Mouse (Mus musculus): ENCODE data around the gene Tmeff1. TPM values are rescaled to one million over a fixed set of nuclear protein-coding genes. Genes with fewer than 3 reads are reported as not detected.

Tmeff1 gene
- total RNA-seq, 2 experiments from 2014 or later: 6.3 to 7.8 TPM

DNA sequence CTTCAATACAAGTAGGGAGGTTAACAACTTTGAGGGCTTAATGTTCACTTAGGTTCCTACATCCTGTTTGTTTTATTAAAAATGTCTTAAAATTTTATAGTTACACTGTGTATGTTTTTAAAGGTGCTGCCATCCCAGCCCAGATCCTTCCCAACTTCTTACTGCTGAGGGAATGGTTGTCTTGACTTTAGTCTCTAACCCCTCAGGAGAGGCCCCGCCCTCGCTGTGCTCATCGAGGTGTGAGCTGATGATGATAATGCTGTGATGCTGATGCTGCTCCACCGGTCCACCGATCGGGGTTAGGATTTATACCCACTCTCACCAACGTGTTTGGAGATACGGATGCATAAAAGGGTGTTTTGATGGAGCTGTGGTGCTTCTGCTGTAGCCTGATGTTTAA, 23.1 kb upstream of the Tmeff1 start:
- DNase-seq (ENCODE audit: low spot score in 2 of 2): no peak

DNA sequence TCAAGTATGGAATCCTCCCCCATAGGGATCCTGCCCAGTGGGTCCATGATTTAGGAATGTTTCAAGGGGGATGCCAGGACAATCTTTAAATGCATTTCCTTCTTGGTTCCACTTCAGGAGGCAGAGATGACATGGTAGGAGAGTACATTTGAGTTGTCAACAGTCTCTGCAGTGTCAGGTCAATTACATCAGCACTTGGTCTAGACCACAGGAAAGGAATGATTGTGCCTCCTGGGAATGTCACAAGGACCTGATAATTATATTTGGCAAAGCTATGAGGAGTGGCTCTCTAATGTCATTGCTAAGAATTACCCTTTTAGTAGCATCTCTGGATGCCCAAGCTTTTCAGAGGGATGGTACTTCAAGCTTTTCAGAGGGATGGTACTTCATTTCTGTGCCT, 20.0 kb upstream of the Tmeff1 start:
- no peak for DNase-seq (ENCODE audit: low spot score in 2 of 2)

DNA sequence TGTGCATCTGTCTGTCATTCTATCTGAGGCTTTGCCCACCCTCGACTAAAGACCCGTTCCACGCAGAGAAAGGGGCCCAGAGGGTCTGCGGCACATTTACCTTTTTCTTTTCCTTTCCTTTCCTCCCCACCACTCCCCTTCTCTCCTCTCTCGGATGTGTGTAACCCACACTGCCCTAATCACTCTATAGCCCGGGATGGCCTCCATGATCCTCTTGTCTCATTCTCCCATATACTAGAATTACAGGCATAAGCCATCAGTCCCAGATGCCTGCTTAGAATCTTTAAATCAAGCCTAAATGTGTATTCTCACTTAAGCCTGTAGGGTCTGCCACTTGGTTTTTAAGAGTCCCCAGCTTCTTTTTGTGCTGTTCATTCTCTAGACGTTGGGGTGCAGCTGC, 8.6 kb upstream of the Tmeff1 start:
- DNase-seq (ENCODE audit: low spot score in 2 of 2): no peak

DNA sequence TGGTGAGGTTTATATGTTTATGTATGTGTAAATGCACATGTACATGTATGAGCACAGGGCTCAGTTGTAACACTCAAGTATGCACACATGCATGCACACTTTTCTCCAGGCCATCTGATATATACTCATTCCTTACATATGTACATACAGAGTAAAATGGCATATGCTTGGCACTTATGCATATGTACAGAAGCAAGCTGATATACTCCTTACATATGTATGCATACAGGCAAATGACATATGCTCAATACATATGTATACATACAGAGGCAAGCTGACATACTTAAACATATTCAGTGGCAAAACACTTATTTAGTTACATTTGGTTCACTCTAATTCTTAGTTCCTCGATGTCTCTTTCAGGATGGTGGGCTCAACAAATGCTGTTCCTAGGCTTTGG, 7.1 kb upstream of the Tmeff1 start:
- DNase-seq (ENCODE audit: low spot score in 2 of 2): no peak

DNA sequence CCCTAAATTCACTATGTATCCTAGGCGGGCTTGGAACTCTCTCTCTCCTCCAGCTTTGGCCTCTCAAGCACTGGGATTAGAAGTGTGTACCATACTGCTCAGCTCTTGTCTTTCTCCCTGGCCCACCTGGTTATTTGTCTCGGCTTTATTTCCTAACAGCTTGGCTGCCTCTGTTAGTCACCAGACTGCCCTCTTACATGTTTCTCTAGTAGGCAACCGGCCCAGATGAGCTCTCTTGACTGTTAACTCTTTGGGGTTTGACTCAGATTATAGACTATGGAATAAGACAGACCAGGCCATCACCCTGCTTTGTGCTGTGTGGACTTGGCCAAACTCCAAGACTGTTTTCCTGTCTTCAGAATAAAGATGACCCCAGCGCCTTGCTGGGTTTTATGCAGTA, 6.6 kb upstream of the Tmeff1 start:
- no peak for DNase-seq (ENCODE audit: low spot score in 2 of 2)

DNA sequence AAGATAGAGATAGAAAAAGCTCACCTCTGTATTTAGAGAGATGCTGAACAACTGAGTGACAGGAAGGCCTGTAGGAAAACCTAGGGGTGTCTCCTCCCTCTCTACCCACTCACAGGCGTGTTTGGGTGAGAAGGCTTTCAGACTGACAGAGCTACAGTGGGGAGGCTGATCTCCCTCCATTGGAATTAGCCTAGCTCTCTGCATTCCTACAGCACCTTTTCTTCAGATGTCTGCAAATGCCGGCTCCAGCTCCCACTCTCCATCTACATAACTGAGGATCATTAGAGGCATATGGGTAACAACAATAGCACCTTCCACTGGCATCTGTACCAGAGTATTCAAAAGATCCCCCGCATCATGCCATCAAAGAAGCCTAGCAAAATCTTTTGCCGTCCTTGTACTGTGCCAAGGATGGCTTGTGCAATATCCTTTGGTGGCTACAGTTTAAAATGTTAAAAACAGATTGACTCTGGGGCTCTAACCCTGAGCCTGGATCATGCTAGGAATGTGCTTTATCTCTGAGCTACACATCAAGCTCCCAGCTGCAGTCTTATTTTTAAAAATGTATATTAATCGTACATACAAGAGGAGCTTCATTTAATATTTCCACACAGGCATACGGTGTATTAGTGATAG, 5.4 kb upstream of the Tmeff1 start:
- DNase-seq (ENCODE audit: low spot score in 2 of 2): no peak

DNA sequence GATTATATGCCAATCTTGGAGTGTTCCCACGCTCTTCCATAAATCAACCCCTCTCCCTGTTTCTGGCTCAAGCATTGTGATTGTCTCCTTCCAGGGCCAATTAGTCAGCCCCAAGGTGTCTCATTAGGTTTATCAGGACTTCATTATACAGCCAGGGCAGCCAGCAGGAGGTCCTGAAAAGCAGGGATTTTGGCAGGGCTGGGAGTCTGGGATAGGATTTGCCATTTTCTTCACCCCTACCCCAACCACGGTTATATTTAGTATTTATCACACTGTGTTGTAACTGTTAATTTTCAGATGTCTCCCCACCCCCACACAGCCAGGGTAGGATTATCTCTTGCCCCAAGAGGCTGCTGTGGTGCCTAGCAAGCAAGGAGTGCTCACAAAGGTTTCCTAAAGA, 3.8 kb upstream of the Tmeff1 start:
- DNase-seq (ENCODE audit: low spot score in 2 of 2): no peak

DNA sequence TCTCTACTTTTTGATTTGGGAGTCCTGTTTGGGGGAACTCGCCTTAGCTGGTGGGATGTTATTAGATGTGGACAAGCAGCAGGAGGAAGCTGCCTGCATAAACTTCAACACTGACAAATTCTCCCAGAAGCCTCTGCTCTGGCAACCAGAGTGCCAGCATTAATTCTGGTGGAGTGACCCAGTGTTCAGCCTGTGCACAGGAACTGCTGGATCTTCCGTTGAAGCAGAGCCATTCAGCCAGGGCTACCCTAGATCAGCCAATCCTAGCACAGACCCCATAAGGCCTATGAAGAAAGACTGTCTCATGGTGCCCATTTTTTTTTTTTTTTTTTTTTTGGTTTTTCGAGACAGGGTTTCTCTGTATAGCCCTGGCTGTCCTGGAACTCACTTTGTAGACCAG, 3.0 kb upstream of the Tmeff1 start:
- no peak for DNase-seq (ENCODE audit: low spot score in 2 of 2)

DNA sequence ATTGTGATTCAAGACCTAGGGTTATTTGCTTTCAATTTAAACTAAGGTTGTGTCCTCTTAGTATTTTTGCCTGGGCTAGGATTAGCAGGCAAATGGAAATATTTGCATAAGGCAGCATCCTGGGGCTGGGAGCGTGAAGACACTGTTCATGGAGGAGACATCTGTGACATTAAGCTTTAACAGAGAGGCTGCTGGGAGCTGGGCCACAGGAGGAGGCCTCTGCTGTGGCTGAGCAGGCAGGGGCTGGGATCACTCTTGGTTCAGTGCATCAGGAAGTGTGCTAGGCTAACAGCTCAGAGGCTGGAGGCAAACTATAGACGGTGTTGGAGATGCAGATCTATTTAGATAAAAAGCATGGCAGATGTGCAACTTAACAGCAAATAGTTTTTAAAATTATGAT, 2.0 kb upstream of the Tmeff1 start:
- DNase-seq (ENCODE audit: low spot score in 2 of 2): no peak

DNA sequence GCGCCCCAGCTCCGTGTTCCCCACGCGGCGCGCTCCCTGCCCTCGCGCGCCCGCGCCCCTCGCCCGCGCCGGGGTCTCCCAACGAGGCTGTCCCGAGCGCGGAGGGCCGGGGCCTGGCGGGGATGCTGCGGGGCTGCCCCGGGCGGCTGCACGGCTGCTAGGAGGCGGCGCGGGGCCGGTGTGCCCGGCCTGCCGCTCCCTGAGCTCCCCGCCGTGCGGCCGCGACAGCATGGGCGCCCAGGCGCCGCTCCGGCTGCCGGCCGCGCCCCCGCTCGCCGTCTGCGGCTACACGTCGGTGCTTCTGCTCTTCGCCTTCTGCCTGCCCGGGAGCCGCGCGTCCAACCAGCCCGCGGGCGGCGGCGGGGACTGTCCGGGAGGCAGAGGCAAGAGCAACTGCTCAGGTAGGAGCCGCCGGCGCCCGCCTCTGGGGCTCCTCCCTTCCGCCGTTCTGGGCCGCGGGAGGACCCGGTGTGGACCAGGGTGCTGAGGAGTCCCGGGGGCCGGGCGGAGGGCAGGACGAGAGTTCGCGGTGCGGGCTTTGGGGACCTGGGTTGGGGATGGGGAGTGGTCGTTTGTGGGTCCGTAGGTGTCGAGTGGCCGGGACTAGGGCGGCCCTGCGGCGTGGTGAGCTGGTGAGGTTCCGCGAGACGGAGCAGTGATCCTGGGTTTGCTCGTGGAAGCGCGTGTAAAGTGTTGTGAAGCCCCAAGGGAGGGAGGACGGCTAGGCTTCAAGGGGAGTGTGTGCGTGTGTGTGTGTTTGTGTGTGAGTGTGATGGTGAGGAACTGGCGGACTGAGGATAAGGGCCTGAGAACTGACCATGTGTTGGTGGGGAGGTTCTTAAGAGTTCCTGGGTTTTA, 496 bp downstream of the Tmeff1 start:
- DNase-seq (ENCODE audit: low spot score in 2 of 2): peak; percentile 40 to 47

DNA sequence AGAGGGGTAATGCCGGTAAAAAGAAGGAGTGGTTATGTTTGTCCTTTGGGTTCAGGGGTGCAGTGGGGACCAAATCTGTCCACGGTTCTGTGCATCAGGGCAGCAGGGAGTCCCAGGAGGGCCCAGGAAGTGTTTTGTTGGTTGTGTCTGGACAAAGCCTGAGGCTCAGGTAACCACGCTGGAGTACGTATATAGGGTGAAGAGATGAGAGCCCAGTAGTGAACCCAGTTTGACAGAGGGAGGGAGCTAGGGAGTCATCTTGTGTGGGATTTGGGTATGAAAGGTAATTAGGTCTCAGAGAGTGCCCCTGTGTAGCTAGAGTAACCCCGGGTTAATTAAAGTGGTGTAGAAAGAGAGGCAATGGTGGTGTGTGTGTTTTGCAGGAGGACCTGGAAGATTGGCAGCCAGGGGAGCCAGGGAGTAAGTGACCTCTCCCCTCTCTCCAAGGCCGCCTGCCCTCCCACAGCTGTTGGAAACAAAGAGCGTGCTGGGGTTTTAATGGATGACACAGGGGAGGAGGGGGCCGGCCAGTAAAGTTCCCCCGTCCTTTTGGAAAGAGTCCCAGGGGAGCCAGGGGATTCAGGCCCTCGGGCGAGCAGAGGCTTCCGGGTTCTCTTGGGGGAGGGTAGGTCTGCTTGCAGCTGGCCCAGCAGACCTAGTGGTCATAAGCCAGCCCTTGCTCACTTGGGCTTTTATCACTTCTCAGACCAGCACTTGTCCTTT, 1.3 kb downstream of the Tmeff1 start:
- DNase-seq (ENCODE audit: low spot score in 2 of 2): no peak

DNA sequence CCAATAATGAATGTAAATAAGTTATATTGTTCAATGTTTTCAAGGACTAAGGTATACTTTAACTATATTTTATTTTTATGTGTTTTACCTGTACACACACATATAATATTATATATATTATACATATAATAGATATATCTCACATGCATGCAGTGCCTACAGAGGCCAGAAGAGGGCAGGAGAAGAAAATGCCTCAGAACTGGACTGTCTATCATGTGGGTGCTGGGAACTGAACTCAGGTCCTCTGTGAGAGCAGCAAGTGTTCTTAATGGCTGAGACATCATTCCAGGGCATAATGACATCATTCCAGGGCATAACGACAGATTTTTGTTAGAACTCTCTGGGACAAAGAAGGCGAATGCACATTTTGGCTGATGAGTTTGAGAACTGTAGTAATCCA, 2.6 kb downstream of the Tmeff1 start:
- no peak for DNase-seq (ENCODE audit: low spot score in 2 of 2)

DNA sequence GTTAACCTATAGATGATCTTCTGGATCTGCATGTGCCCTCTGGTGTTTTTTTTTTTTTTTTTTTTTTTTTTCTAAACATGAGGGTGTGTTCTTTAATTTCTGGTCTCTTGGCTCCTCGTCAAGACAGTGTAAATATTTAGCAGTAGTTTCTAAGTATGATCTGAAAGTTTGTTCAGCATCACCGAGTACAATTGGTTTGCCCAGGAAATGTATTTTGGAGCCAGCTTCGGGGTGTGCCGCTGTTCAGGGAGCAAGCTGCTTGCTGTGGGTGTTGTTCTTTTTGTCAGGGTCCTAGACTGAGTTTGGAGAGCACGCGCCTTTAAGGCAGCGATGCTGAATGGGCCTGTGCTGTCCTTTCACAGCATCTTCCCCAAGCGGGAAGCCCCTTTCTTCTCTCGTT, 3.6 kb downstream of the Tmeff1 start:
- DNase-seq (ENCODE audit: low spot score in 2 of 2): no peak

DNA sequence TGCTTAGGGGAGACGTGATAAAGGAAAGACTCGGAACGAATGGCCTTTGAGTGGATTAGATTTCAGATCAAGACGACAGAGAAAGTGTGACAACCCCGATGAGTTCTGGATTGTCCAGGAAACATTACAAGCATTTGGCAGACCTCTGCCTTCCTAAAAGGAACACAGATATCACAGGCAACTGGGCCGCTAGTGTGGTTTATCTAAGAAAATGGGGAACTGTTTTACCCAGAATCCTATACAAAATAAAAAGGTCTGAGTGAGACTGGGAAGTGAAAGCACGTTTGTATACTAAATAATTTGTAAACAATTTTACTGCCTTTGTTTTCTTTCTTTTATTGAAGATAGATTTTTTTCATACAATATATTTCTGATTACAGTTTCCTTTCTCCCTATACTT, 5.9 kb downstream of the Tmeff1 start:
- DNase-seq (ENCODE audit: low spot score in 2 of 2): no peak

DNA sequence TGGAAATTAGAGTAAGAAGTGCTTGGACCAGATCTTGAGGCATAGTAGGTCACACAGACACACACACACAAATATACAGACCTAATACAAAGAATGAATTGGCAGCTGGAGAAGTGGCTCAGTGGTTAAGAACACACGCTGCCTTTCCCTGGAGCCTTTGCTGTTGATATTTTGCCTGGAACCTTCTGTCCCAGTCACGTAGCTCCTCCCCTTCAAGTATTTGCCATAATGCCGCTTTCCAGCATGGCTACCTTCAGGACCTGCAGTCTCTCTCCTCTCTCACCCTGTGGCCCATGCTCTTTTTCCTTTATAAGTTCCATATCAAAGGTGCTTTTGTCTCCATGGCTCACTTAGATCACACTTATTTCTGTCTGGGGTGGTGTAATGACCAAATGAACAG, 6.4 kb downstream of the Tmeff1 start:
- DNase-seq (ENCODE audit: low spot score in 2 of 2): no peak

DNA sequence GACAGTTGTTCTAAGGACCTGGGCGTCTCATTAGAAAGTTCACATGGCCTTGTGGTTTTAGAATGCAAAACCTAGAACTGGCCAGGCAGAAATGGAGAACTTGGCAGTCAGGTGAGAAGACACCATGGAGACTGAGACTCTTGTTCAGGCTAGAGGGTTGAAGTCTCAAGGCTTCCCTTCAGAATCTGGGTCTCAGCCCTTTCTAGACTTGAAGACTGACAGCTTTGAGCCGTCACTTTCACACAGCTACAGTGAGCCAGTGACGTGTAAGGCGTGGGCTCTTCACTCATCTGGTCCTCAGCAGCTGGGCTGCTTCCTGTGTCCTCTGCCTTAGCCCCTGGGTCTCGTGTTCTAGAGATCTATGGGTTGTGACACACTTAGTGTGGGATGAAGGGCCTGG, 7.4 kb downstream of the Tmeff1 start:
- no peak for DNase-seq (ENCODE audit: low spot score in 2 of 2)

DNA sequence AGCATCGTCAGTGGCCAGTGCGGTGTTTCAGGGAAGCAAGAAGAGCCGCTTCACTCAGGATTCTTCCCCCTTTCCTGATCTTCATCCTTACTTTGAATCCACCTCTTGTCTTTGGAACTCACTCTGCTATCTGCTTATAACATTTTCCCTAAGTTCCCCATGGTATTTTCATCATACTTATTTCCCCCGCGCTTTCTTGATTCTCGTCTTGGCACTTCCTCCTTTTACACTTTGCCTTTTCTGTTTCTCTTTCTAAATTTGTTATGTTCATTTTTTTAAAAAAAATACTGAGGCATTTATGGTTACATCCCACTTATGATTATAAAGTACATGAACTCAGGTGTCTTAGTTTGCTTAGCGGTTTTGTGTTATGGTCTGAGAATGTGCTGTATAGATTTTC, 7.9 kb downstream of the Tmeff1 start:
- no peak for DNase-seq (ENCODE audit: low spot score in 2 of 2)

DNA sequence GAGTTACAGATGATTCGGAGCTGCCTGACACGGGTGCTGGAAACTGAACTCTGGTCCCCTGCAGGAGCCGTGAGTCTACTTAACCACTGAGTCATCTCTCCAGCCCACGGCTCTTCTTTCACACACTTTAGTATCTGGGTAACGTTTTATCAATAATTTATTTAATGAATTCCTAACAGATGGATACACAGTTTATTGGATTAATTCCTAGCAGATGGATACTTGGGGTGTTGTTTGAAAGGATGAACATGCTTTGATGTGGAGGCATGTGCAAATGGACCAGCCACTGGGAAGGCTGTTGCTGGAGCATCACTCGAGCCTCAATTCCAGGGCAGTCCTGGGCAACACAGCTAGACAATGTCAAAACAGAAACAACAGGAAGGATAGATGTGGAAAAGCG, 11.1 kb downstream of the Tmeff1 start:
- no peak for DNase-seq (ENCODE audit: low spot score in 2 of 2)

DNA sequence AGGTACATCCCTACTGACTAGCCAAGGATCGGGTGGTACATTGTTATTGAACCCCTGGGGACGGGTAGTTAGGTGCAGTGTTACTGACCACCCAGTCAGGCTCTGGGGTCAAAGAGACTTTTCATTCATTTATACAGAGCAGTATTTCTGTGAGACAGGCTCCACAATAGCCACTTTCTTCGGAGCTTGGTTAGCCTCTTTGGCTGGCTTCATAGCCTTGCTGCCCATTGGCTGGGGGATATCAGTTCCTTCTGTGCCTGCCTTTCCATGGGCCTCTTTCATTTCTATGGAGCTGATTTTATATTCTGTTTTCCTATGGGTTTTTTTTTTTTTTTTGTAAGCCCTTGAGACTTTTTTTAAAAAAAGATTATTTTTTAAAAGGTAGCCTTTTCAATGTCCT, 20.7 kb downstream of the Tmeff1 start:
- DNase-seq (ENCODE audit: low spot score in 2 of 2): no peak

DNA sequence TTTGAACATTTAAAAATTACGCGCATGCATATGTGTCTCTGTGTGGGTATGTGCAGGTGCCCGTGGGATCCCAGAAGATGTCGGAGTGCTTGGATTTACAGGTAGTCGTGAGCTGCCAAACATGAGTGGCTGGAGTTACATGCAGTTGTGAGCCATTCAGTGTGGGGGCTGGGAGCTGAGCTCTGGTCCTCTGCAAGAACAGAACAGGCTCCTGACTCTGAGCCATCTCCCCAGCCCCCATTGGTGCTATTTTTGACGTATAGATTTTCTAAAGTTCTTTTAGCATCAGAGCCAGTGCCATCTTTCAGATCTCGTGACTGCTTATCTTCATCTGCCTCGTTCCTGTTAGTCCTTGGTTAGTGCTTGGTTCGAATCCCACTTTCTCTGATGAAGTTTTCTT, 24.5 kb downstream of the Tmeff1 start:
- DNase-seq (ENCODE audit: low spot score in 2 of 2): no peak

DNA sequence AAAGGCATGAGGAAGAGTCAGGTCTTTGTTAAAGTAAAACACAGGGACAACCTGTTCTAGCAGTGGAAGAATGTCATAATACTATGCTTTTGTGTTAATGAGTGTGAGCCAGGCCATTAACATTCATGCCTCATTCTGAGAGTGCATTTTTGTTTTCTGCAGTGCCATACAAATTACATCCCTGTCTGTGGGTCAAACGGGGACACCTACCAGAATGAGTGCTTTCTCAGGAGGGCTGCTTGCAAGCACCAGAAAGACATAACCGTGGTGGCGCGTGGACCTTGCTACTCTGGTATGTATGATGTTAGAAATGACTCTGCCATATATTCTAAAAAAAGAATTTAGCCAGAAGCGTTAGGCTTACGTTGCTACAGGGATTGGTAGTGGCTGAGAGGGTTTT, 25.3 kb downstream of the Tmeff1 start:
- DNase-seq (ENCODE audit: low spot score in 2 of 2): no peak

DNA sequence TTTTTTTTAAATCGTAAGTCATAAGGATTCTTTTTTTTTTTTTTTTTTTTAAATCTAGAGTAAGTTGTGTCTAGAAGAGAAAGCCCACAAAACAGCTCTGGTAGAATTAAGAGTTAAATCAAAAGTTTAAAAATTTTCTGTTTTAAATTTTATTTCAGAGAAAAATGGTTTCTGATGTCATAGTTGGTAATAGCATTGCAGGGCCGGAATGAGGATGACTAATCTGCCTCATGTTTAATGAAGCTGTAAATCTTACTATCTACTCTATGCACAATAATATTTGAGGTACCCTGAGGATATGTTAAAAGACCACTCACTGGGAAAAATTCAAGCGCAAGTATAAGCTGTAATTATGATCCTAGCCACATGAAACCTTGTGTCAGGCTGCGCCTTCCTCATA, 30.5 kb downstream of the Tmeff1 start:
- no peak for DNase-seq (ENCODE audit: low spot score in 2 of 2)

Measured in gastrocnemius, postnatal 4 days (tissue).